Mouse (Mus musculus) liver, embryonic 16.5 days (tissue): Measurements from ENCODE around the gene 5830411N06Rik. TPM values are rescaled to one million over a fixed set of nuclear protein-coding genes. Genes with fewer than 3 reads are reported as not detected.

Experiments used
- ATAC-seq: fragments of 200-750 bp; cut with Nextera tagmentation; 2 replicates; pipeline ENCODE4 v1.8.0; 2017; ENCODE audit warnings: low read depth, mild to moderate bottlenecking, moderate number of reproducible peaks, moderate library complexity
- H3K27ac ChIP-seq: fragments of 300-500 bp; sonication (generic); 2 replicates; pipeline ENCODE4 v1.5.1; 2014; ENCODE audit warnings: mild to moderate bottlenecking, low read length
- H3K27me3 ChIP-seq: fragments of 300-500 bp; sonication (generic); 2 replicates; pipeline ENCODE4 v1.6.1; 2014; ENCODE audit warnings: low read depth, low read length, mixed read lengths; ENCODE audit not compliant: control insufficient read depth, insufficient read depth
- H3K36me3 ChIP-seq: fragments of 300-500 bp; sonication (generic); 2 replicates; pipeline ENCODE4 v1.6.1; 2014; ENCODE audit warnings: mild to moderate bottlenecking; ENCODE audit not compliant: control insufficient read depth, insufficient read depth
- H3K4me1 ChIP-seq: fragments of 300-500 bp; sonication (generic); 2 replicates; pipeline ENCODE4 v1.6.1; 2014; ENCODE audit warnings: low read depth, low read length, mixed read lengths; ENCODE audit not compliant: control insufficient read depth
- H3K4me2 ChIP-seq: fragments of 300-500 bp; sonication (generic); 2 replicates; pipeline ENCODE4 v1.6.1; 2014; ENCODE audit warnings: low read depth, low read length, mixed read lengths
- H3K4me3 ChIP-seq: fragments of 300-500 bp; sonication (generic); 2 replicates; pipeline ENCODE4 v1.5.1; 2014; ENCODE audit warnings: low read depth, mild to moderate bottlenecking, low read length
- H3K9ac ChIP-seq: fragments of 300-500 bp; sonication (generic); 2 replicates; pipeline ENCODE4 v1.6.1; 2014; ENCODE audit warnings: low read depth, low read length
- H3K9me3 ChIP-seq: fragments of 300-500 bp; sonication (generic); replicated peaks from 2 replicates; pipeline ENCODE4 v1.6.1; 2016; ENCODE audit warnings: low read length; ENCODE audit not compliant: control insufficient read depth
- WGBS: fragments of 180-500 bp; shearing (Covaris S2); extraction: QIAGEN DNeasy Blood & Tissue Kit; methylation state at CpG from one replicate; pipeline ENCODE4 v1.1.7; 2014; ENCODE audit not compliant: insufficient replicate concordance; 5-methylcytosine and 5-hydroxymethylcytosine counted together
- polyA plus RNA-seq: library from polyadenylated mRNA; unstranded; fragments of >200 nt; fragmentation: Nextera tagmentation; extraction: Ambion mirVana; gene quantifications from 2 replicates; pipeline ENCODE4 v1.2.1, GENCODE M21; 2015

The 5830411N06Rik gene
- polyA plus RNA-seq, 1 experiment from 2014 or later = not detected

- H3K36me3 ChIP-seq = no peaks in the 10 kb centered on the region
- no peak overlapping the region for H3K4me3 ChIP-seq
- no peaks in the 10 kb centered on the region for H3K4me1 ChIP-seq
- no peaks in the 10 kb centered on the region for H3K9me3 ChIP-seq
- no peak overlapping the region for H3K4me2 ChIP-seq
- no peak for ATAC-seq
- 61% methylated on average over 3 of the region's 3 CpGs for WGBS
- no peak overlapping the region for H3K27ac ChIP-seq
- no peak overlapping the region for H3K9ac ChIP-seq
- H3K27me3 ChIP-seq = no peaks in the 10 kb centered on the region
Observed at GRCm38 (mm10) chr7:140319861-140320385, 72.8 kb downstream of the 5830411N06Rik start.

GRCm38 (mm10) chr7:140320558-140320957, 73.5 kb downstream of the 5830411N06Rik start, which contains the start of gene Olfr525:
Gene Olfr525, plus strand, starts transcription at chr7:140320858.
- no peak for ATAC-seq
- no peaks in the 10 kb centered on the region for H3K4me1 ChIP-seq
- no peaks in the 10 kb centered on the region for H3K36me3 ChIP-seq
- 10% methylated on average over 1 of the region's 1 CpGs for WGBS
- H3K27me3 ChIP-seq = no peaks in the 10 kb centered on the region
- no peaks in the 10 kb centered on the region for H3K9me3 ChIP-seq
- H3K9ac ChIP-seq = no peak within 1 kb of the TSS
- no peak within 1 kb of the TSS for H3K4me2 ChIP-seq
- H3K27ac ChIP-seq = no peak within 1 kb of the TSS
- no peak within 1 kb of the TSS for H3K4me3 ChIP-seq

GRCm38 (mm10) chr7:140321135-140321534, 74.1 kb downstream of the 5830411N06Rik start:
- no peak overlapping the region for H3K4me3 ChIP-seq
- no peaks in the 10 kb centered on the region for H3K9me3 ChIP-seq
- H3K27me3 ChIP-seq = no peaks in the 10 kb centered on the region
- ATAC-seq = no peak
- H3K4me2 ChIP-seq = no peak overlapping the region
- H3K9ac ChIP-seq = no peak overlapping the region
- H3K27ac ChIP-seq = no peak overlapping the region
- H3K36me3 ChIP-seq = no peaks in the 10 kb centered on the region
- no peaks in the 10 kb centered on the region for H3K4me1 ChIP-seq

GRCm38 (mm10) chr7:140329766-140330304, 82.8 kb downstream of the 5830411N06Rik start:
- H3K9ac ChIP-seq = no peak overlapping the region
- WGBS = 21% methylated on average over 1 of the region's 1 CpGs
- H3K4me2 ChIP-seq = no peak overlapping the region
- no peaks in the 10 kb centered on the region for H3K9me3 ChIP-seq
- no peak overlapping the region for H3K27ac ChIP-seq
- no peaks in the 10 kb centered on the region for H3K36me3 ChIP-seq
- no peaks in the 10 kb centered on the region for H3K4me1 ChIP-seq
- H3K4me3 ChIP-seq = no peak overlapping the region
- ATAC-seq = no peak
- H3K27me3 ChIP-seq = no peaks in the 10 kb centered on the region

GRCm38 (mm10) chr7:140333717-140334116, 86.6 kb downstream of the 5830411N06Rik start, which contains the start of gene Olfr527:
Gene Olfr527, plus strand, starts transcription at chr7:140334017.
- ATAC-seq = no peak
- Histone ChIP-seq H3K27ac (no peak within 1 kb of the TSS), H3K4me2 (no peak within 1 kb of the TSS), H3K9ac (no peak within 1 kb of the TSS), H3K4me1 (no peaks in the 10 kb centered on the region), H3K36me3 (no peaks in the 10 kb centered on the region), H3K9me3 (no peaks in the 10 kb centered on the region), H3K4me3 (no peak within 1 kb of the TSS), H3K27me3 (no peaks in the 10 kb centered on the region)
- WGBS = 80% methylated on average over 2 of the region's 2 CpGs

Other genes starting within 250 kb of the 5830411N06Rik start
- 15.5 and 16.5 TPM in 2 replicates for gene Zfp511, start 210.9 kb upstream of the 5830411N06Rik start, polyA plus RNA-seq
- gene Tubgcp2, start 210.6 kb upstream of the 5830411N06Rik start, polyA plus RNA-seq = 22.2 and 23.3 TPM in 2 replicates
- not detected in 2 replicates for gene Msx3, start 198.2 kb upstream of the 5830411N06Rik start, polyA plus RNA-seq
- gene Caly, start 164.7 kb upstream of the 5830411N06Rik start, polyA plus RNA-seq = not detected in 2 replicates
- gene Prap1, start 153.9 kb upstream of the 5830411N06Rik start, polyA plus RNA-seq = 9.5 TPM in 1 of 2 replicates, not detected in the other
- 8.4 and 11.6 TPM in 2 replicates for gene Fuom, start 144.8 kb upstream of the 5830411N06Rik start, polyA plus RNA-seq
- gene Paox, start 131.5 kb upstream of the 5830411N06Rik start, polyA plus RNA-seq = 11.0 and 14.3 TPM in 2 replicates
- 122 and 131 TPM in 2 replicates for gene Echs1, start 130.8 kb upstream of the 5830411N06Rik start, polyA plus RNA-seq
- gene Mtg1, start 109.7 kb upstream of the 5830411N06Rik start, polyA plus RNA-seq = 13.0 and 13.1 TPM in 2 replicates
- gene Sprn, start 92.4 kb upstream of the 5830411N06Rik start, polyA plus RNA-seq = not detected in 2 replicates
- not detected in 2 replicates for gene Olfr522, start 82.5 kb upstream of the 5830411N06Rik start, polyA plus RNA-seq
- gene Olfr523, start 74.1 kb upstream of the 5830411N06Rik start, polyA plus RNA-seq = not detected in 2 replicates
- gene Olfr524, start 41.3 kb upstream of the 5830411N06Rik start, polyA plus RNA-seq = not detected in 2 replicates
- 0.05 and 0.06 TPM in 2 replicates for gene Cd163l1, start 29.0 kb upstream of the 5830411N06Rik start, polyA plus RNA-seq
- not detected in 2 replicates for gene Olfr525, start 73.6 kb downstream of the 5830411N06Rik start, polyA plus RNA-seq
- not detected in 2 replicates for gene Olfr527, start 86.7 kb downstream of the 5830411N06Rik start, polyA plus RNA-seq
- gene Olfr60, start 114.4 kb downstream of the 5830411N06Rik start, polyA plus RNA-seq = not detected in 2 replicates
- gene Olfr530, start 129.0 kb downstream of the 5830411N06Rik start, polyA plus RNA-seq = not detected in 2 replicates
- not detected in 2 replicates for gene Olfr531, start 155.6 kb downstream of the 5830411N06Rik start, polyA plus RNA-seq
- gene Olfr532, start 174.4 kb downstream of the 5830411N06Rik start, polyA plus RNA-seq = not detected in 2 replicates
- not detected in 2 replicates for gene Olfr533, start 216.1 kb downstream of the 5830411N06Rik start, polyA plus RNA-seq
- not detected in 2 replicates for gene Olfr535, start 236.9 kb downstream of the 5830411N06Rik start, polyA plus RNA-seq